Mouse (Mus musculus) spleen, adult 2 months (tissue): Measurements from ENCODE around the gene Emp3.

Experiments
- CTCF ChIP-seq: fragments of 200-500 bp; IDR thresholded peaks from 2 replicates; pipeline ENCODE4 v1.5.1; 2011; ENCODE audit warnings: mild to moderate bottlenecking, inconsistent platforms; ENCODE audit not compliant: insufficient read depth, insufficient read length, insufficient replicate concordance; ENCODE audit errors: extremely low read depth
- POLR2A ChIP-seq: fragments of 200-500 bp; IDR thresholded peaks from 2 replicates; pipeline ENCODE4 v1.6.1; 2011; ENCODE audit warnings: low read depth, low read length, inconsistent platforms

DNA sequence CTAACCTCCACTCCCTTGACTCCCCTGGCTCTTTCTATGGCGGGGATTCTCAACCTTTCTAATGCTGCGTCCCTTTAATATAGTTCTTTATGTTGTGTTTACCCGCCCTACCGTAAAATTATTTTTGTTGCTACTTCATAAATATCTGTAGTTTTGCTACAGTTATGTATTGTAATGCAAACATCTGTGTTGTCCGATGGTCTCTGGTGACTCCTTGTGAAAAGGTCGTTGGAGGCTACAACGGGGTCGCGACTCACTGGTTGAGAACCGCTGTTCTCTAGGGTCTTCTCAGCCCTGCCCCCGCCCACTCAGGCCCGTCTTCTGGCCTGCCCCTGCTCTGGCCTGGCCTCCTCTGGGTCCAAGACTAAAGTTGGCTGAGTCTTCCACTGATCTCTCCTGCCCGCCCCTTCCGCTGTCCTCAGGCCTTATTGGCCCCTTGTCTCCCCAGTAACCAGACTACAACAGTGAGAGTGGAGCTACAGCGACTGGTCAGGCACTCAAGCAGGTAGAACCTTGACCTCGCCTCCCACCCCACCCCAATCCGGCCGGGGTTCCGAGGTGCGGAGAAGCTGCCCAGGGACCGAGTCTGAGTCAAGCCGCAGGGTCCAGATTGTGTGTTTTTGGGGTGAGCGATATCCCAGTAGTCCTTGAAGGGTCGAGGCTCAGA is 2.7 kb upstream of the Emp3 start, which contains the start of gene Ccdc114:
- TF ChIP-seq POLR2A (peak; percentile 39), CTCF (no peak)
